Mouse (Mus musculus) midbrain, embryonic 15.5 days (tissue): ENCODE measurements around the gene Pomt1. TPM values are rescaled to one million over a fixed set of nuclear protein-coding genes. Genes with fewer than 3 reads are reported as not detected.

Source experiments
- ATAC-seq: fragments of 200-750 bp; cut with Nextera tagmentation; replicated peaks from 2 replicates; pipeline ENCODE4 v1.8.0; 2017; ENCODE audit warnings: moderate TSS enrichment
- H3K27ac ChIP-seq: fragments of 300-500 bp; sonication (generic); 2 replicates; pipeline ENCODE4 v1.5.1; 2015; ENCODE audit warnings: mild to moderate bottlenecking, inconsistent platforms
- H3K27me3 ChIP-seq: fragments of 300-500 bp; sonication (generic); replicated peaks from 2 replicates; pipeline ENCODE4 v1.6.1; 2015; ENCODE audit warnings: inconsistent platforms
- H3K36me3 ChIP-seq: fragments of 300-500 bp; sonication (generic); replicated peaks from 2 replicates; pipeline ENCODE4 v1.6.1; 2015; ENCODE audit warnings: inconsistent platforms
- H3K4me1 ChIP-seq: fragments of 300-500 bp; sonication (generic); 2 replicates; pipeline ENCODE4 v1.6.1; 2015; ENCODE audit warnings: inconsistent platforms
- H3K4me2 ChIP-seq: fragments of 300-500 bp; sonication (generic); 2 replicates; pipeline ENCODE4 v1.6.1; 2015; ENCODE audit warnings: inconsistent platforms, mild to moderate bottlenecking, moderate library complexity
- H3K4me3 ChIP-seq: fragments of 300-500 bp; sonication (generic); 2 replicates; pipeline ENCODE4 v1.5.1; 2015; ENCODE audit warnings: mild to moderate bottlenecking, inconsistent platforms
- H3K9ac ChIP-seq: fragments of 300-500 bp; sonication (generic); 2 replicates; pipeline ENCODE4 v1.6.1; 2015; ENCODE audit warnings: mild to moderate bottlenecking, inconsistent platforms
- H3K9me3 ChIP-seq: fragments of 300-500 bp; sonication (generic); 2 replicates; pipeline ENCODE4 v1.6.1; 2016; ENCODE audit warnings: inconsistent platforms
- WGBS: fragments of 180-500 bp; shearing (Covaris S2); methylation state at CpG from one replicate; pipeline ENCODE4 v1.1.7; 2015; ENCODE audit warnings: mixed read lengths; 5-methylcytosine and 5-hydroxymethylcytosine counted together
- polyA plus RNA-seq: library from polyadenylated mRNA; unstranded; fragments of >200 nt; fragmentation: Nextera tagmentation; extraction: Ambion mirVana; gene quantifications from 2 replicates; pipeline ENCODE4 v1.2.1, GENCODE M21; 2015

Pomt1 gene
- 32.8 and 37.7 TPM in 2 replicates for polyA plus RNA-seq

DNA sequence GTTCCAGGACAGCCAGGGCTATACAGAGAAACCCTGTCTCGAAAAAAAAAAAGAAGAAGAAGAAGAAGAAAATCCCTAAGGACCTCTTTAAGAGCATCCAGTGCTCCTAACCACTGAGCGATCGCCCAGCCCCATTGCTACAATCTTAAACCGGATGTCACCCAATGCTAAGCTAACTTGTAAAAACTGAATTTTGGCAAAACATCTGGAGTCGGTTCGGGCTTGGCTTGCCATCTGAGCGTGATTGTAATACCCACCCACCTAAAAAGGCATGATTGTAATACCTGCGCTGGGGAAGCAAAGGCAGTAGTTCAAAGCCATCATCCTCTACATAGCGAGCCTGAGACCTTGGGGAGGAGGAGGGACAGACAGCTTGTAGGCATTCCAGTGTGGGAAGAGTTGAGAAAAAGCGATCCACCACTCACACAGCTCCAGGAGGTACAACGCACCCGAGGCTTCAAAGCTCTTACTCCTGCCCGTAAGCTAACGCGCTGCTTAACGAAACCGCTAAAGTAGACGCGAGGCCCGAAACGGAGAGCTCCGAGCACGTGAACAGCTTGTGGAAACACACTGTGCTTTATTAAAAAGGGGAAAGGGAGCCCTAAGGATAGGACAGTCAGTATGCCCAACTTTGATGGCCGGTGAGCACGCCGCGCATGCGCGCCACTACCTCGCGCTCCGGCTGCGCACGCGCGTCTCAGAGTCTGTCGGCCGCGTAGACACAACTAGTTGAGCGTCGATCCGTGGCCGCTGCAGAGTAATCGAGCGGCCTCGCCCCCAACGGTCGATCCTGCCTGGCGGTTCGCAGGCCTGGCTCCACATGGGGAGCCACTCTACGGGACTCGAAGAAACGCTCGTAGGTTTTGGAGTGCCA lies at the start of gene Pomt1:
TSS of gene Pomt1 (plus strand) at position 705 of the 874 bp plus-strand sequence.
- no peaks in the 10 kb centered on the region for H3K9me3 ChIP-seq
- H3K4me1 ChIP-seq: peaks cover 25% of the 10 kb centered on the region
- ATAC-seq: peak; percentile 94
- under 1% methylated on average over 54 of the region's 54 CpGs for WGBS
- no peaks in the 10 kb centered on the region for H3K27me3 ChIP-seq
- H3K4me2 ChIP-seq: peak within 1 kb of the TSS; percentile 85
- peak within 1 kb of the TSS; percentile 80 for H3K4me3 ChIP-seq
- peaks cover 24% of the 10 kb centered on the region for H3K36me3 ChIP-seq
- H3K9ac ChIP-seq: peak within 1 kb of the TSS; percentile 70
- peak within 1 kb of the TSS; percentile 84 for H3K27ac ChIP-seq

DNA sequence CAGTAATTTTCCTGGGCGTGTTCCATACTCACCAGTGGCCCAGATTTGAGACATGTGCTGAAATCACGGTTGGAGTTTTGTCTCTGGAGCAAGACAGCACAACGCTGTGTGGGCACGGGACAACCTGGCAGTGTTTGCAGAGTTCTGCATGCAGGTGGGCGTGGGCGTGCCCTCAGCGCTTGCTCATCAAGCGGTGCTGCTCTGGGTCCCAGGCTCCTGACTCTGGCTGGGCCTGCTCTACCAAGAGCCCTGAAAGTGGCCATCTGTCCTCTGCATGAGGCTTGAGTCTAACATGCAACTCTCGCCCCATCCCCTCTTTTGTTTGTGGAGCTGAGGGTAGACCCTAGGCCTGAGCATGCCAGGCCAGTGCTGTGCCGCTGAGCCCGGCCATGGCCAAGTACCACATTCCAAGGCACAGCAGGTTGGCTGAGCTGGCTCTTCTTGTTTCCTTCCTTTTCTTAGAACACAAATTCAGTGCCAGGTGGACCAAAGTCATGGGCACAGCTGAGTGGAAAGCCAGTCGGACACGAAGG lies 49.3 kb upstream of the Pomt1 start:
- no peak for ATAC-seq
- H3K4me1 ChIP-seq: peaks cover 14% of the 10 kb centered on the region
- peaks cover 46% of the 10 kb centered on the region for H3K36me3 ChIP-seq
- H3K4me2 ChIP-seq: no peak overlapping the region
- no peak overlapping the region for H3K9ac ChIP-seq
- 95% methylated on average over 13 of the region's 13 CpGs for WGBS
- H3K4me3 ChIP-seq: no peak overlapping the region
- no peak overlapping the region for H3K27ac ChIP-seq
- H3K27me3 ChIP-seq: no peaks in the 10 kb centered on the region
- H3K9me3 ChIP-seq: no peaks in the 10 kb centered on the region

DNA sequence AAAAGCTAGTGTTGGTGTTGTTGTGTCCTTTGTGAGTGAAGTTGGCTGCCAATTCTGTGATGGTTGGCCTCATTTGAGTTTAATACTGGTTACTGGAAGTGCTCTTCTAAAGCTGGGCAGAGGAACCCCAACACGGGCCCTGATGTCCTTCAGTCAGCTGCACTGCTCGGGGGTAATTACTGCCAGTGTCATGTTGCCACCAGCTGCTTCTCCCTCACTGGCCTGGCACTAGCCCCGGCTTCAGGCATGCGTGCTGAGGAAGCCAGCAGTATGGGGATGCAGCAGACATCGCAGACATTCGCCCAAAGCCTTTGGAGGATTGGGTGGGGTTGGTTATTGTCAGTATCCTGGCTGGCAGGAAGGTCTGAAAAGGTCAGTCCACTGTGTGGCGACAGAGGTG lies 48.7 kb upstream of the Pomt1 start:
- H3K36me3 ChIP-seq: peaks cover 51% of the 10 kb centered on the region
- no peaks in the 10 kb centered on the region for H3K27me3 ChIP-seq

DNA sequence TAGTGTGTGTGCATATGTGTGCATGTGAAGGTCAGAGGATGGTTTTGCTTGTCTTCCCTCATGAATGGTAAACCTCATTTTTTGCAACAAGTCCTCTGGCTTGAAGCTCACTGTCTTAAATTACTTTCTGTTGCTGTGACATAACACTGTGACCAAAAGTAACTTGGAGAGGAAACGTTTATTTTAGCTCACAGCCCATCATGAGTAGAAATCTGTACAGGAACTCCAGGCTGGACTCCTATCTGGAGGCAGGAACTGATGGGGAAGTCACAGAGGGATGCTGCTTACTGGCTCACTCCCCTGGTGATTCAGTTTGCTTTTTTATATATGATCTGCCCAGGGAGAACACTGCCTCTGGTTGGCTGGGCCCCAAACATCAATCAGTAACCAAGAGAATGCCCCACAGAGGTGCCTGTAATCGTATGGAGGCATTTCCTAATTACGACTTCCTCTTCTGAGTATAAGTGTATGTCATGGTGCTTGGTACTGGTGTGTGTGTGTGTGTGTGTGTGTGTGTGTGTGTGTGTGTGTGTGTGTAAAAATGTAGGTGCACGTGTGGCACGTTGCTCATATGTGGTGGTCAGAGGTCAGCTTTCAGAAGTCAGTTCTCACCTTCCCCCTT lies 47.2 kb upstream of the Pomt1 start:
- 85% methylated on average over 5 of the region's 5 CpGs for WGBS
- Histone ChIP-seq H3K36me3 (peaks cover 63% of the 10 kb centered on the region), H3K27ac (no peak overlapping the region), H3K4me3 (no peak overlapping the region), H3K9me3 (no peaks in the 10 kb centered on the region), H3K9ac (no peak overlapping the region), H3K4me1 (no peaks in the 10 kb centered on the region), H3K4me2 (no peak overlapping the region), H3K27me3 (no peaks in the 10 kb centered on the region)
- no peak for ATAC-seq

More for the DNA sequence above, 48.7 kb upstream of the Pomt1 start:
- 94% methylated on average over 7 of the region's 7 CpGs for WGBS
- Histone ChIP-seq H3K4me3 (no peak overlapping the region), H3K27ac (no peak overlapping the region), H3K9ac (no peak overlapping the region), H3K4me1 (peaks cover 9% of the 10 kb centered on the region), H3K9me3 (no peaks in the 10 kb centered on the region), H3K4me2 (no peak overlapping the region)
- ATAC-seq: no peak

DNA sequence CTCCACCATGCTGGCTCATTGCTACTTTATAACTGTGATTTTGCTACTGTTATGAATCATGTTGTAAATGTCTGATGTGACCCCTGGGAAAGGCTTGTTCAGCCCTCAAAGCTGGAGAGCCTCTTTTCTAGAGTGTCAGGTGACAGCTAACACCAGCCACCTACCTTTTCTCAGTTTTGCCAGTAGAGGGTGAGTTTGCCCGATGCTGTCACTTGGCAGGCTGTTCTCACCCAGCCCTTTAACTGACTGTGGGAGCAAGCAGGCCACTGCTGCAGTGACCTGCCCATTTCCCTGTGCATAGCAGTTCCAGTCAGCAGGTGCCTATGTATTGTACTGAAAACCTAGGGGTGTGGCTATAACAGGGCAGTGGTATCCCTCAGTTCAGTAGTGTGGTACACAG lies 45.8 kb upstream of the Pomt1 start:
- Histone ChIP-seq H3K9ac (no peak overlapping the region), H3K4me2 (no peak overlapping the region), H3K4me3 (no peak overlapping the region), H3K4me1 (no peaks in the 10 kb centered on the region), H3K9me3 (no peaks in the 10 kb centered on the region), H3K36me3 (peaks cover 74% of the 10 kb centered on the region), H3K27me3 (no peaks in the 10 kb centered on the region), H3K27ac (no peak overlapping the region)
- 80% methylated on average over 1 of the region's 1 CpGs for WGBS
- no peak for ATAC-seq

DNA sequence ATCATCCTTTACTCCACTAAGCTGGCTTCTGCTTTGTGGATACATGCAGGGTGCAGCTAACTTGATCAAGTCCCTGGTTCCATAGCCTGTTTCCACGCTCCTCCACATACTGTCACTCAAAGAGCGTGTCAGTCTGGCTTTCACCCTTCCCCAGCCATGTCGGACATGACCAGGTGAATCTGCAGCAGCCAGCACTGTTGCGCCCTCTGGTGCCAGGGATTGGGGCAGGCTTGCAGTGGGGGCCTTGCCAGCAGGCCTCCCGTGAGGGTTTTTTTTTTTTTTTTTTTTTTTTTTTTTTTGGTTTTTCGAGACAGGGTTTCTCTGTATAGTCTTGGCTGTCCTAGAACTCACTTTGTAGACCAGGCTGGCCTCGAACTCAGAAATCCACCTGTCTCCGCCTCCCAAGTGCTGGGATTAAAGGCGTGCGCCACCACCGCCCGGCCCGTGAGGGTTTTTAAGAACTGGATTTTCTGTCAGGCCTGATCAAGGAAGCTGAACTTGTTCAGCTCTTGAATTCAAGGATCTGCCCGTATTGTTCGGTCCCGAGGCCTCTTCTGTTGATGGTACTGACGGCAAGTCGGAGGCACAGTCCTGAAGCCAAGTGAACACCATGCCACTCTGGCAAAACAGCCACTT lies 44.4 kb upstream of the Pomt1 start:
- no peak overlapping the region for H3K9ac ChIP-seq
- no peaks in the 10 kb centered on the region for H3K4me1 ChIP-seq
- WGBS: 82% methylated on average over 17 of the region's 18 CpGs
- no peaks in the 10 kb centered on the region for H3K27me3 ChIP-seq
- H3K4me3 ChIP-seq: no peak overlapping the region
- H3K4me2 ChIP-seq: no peak overlapping the region
- H3K27ac ChIP-seq: no peak overlapping the region
- ATAC-seq: no peak
- H3K36me3 ChIP-seq: peaks cover 75% of the 10 kb centered on the region
- H3K9me3 ChIP-seq: no peaks in the 10 kb centered on the region

DNA sequence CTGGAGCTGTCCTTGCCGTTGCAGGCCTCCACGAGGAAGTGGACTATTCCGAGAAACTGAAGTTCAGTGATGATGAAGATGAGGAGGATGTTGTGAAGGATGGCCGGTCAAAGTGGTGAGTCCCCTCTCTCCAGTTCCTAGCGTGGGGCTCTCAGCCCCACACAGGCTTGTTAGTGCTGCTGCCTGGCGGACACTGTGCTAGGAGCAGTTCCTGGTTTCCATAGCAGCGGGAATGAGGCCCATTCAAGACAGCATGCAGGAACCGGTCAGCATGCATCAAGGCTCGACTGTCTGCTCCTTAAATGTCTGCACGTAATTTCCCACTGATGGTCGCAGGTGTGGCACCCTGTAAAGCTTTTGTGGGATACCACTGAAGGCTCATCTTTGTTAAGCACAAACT lies 37.4 kb upstream of the Pomt1 start:
- Histone ChIP-seq H3K9me3 (no peaks in the 10 kb centered on the region), H3K4me2 (no peak overlapping the region), H3K4me3 (no peak overlapping the region), H3K27ac (no peak overlapping the region), H3K27me3 (no peaks in the 10 kb centered on the region), H3K9ac (no peak overlapping the region), H3K4me1 (no peaks in the 10 kb centered on the region), H3K36me3 (peaks cover 80% of the 10 kb centered on the region)
- 68% methylated on average over 11 of the region's 11 CpGs for WGBS
- no peak for ATAC-seq

DNA sequence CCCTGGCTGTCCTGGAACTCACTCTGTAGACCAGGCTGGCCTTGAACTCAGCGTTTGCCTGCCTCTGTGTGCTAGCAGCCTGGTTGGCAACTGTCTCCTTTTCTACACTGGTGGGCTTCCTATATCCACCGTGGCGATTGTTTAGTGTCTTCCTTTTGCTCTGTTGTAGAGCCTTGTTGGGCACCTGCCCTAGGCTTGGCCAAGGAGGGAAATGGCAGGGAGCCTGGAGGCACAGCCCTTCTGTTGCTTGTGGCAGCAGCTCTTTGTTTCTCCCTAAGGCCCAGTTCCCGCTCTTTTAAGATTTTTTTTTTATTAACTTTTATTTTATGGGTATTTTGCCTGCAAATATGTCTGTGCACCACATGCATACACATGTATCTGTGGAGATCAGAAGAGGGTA lies 36.4 kb upstream of the Pomt1 start:
- Histone ChIP-seq H3K4me3 (no peak overlapping the region), H3K27ac (no peak overlapping the region), H3K27me3 (no peaks in the 10 kb centered on the region), H3K4me2 (no peak overlapping the region), H3K9me3 (no peaks in the 10 kb centered on the region), H3K4me1 (no peaks in the 10 kb centered on the region), H3K9ac (no peak overlapping the region), H3K36me3 (peaks cover 79% of the 10 kb centered on the region)
- WGBS: 92% methylated on average over 4 of the region's 4 CpGs
- ATAC-seq: no peak

DNA sequence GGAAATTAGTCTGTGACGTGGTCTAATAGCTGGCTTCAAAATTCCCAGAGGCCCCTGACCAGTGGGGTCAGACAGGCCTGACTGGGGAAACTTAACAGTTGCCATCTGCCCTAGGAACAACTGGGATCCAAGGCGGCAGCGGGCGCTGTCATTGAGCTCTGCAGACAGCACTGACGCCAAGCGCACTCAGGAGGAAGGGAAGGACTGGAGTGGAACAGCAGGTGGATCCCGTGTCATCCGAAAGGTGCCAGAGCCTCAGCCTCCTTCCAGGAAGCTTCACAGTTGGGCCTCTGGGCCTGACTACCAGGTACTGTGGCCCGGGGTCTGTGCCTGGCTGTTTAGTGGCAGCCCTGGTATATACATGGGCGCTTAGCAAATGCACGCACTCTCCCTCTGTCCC lies 35.7 kb upstream of the Pomt1 start:
- no peak for ATAC-seq
- H3K36me3 ChIP-seq: peaks cover 80% of the 10 kb centered on the region
- H3K27ac ChIP-seq: no peak overlapping the region
- H3K4me3 ChIP-seq: no peak overlapping the region
- no peak overlapping the region for H3K9ac ChIP-seq
- H3K4me1 ChIP-seq: no peaks in the 10 kb centered on the region
- H3K27me3 ChIP-seq: no peaks in the 10 kb centered on the region
- H3K9me3 ChIP-seq: no peaks in the 10 kb centered on the region
- H3K4me2 ChIP-seq: no peak overlapping the region
- WGBS: 90% methylated on average over 11 of the region's 11 CpGs

DNA sequence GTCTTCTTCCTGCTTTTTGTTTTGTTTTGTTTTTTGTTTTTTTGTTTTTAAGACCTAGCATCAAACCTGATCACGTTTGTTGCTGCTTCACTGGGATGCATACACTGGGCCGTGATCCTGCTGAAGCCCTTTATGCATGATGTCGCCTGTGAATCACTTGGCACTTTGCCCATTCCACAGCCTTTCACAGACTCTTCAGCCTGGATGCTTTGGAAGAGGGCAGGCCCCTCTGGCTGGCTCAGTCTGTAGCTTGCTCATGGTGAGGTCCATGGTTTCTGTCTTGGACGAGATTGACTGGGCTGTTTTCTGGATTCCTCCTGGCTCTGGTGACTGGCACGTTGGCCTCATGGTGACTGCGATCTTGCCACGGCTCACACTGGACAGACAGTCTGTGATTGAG lies 34.9 kb upstream of the Pomt1 start:
- Histone ChIP-seq H3K4me1 (no peaks in the 10 kb centered on the region), H3K9me3 (no peaks in the 10 kb centered on the region), H3K4me3 (no peak overlapping the region), H3K36me3 (peaks cover 79% of the 10 kb centered on the region), H3K27me3 (no peaks in the 10 kb centered on the region), H3K9ac (no peak overlapping the region), H3K27ac (no peak overlapping the region), H3K4me2 (no peak overlapping the region)
- 0 out of 2 replicates have a peak, but pooled peaks have one; percentile 30 for ATAC-seq
- WGBS: 65% methylated on average over 7 of the region's 7 CpGs

DNA sequence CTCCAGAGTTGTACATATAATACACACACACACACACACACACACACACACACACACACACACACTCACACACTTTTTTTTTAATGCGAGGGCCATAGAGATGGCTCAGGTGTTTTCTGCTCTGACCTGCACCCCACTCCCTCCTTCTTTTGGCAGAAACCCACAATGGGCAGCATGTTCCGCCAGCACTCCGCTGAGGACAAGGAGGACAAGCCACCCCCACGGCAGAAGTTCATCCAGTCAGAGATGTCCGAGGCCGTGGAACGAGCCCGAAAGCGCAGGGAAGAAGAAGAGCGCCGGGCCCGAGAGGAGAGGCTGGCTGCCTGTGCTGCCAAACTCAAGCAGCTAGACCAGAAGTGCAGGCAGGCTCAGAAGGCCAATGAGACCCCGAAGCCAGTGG lies 32.5 kb upstream of the Pomt1 start:
- no peaks in the 10 kb centered on the region for H3K4me1 ChIP-seq
- WGBS: 92% methylated on average over 13 of the region's 13 CpGs
- no peak overlapping the region for H3K4me3 ChIP-seq

DNA sequence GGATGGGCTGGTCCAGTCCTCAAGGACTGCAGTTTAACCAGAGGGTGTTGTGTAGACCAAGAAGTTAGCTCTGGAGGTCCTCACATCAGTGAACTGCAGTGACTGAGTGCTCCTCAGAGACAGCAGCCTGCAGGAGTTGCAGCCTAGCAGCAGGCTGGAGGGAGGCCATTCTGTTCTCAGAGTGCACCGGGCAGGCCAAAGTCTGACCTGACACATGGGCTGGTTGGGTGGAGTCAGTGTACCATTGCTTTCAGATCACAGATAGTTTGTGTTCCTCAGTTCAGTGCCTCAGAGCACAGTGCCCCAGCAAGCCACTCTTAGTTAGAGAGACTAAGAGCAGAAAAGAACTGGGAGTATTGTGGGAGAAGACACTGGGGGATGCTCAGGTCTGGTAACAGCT lies 28.7 kb upstream of the Pomt1 start:
- Histone ChIP-seq H3K4me3 (no peak overlapping the region), H3K27me3 (no peaks in the 10 kb centered on the region), H3K36me3 (peaks cover 87% of the 10 kb centered on the region), H3K27ac (no peak overlapping the region), H3K9me3 (no peaks in the 10 kb centered on the region), H3K4me1 (no peaks in the 10 kb centered on the region), H3K4me2 (no peak overlapping the region), H3K9ac (no peak overlapping the region)
- 91% methylated on average over 1 of the region's 1 CpGs for WGBS
- no peak for ATAC-seq

More for the DNA sequence above, 32.5 kb upstream of the Pomt1 start:
- no peak for ATAC-seq
- Histone ChIP-seq H3K27me3 (no peaks in the 10 kb centered on the region), H3K9me3 (no peaks in the 10 kb centered on the region), H3K4me2 (no peak overlapping the region), H3K36me3 (peaks cover 85% of the 10 kb centered on the region), H3K9ac (no peak overlapping the region), H3K27ac (no peak overlapping the region)
